Mouse (Mus musculus) lung, postnatal 0 days (tissue): ENCODE measurements at regions not wholly inside any gene's neighbourhood (a gene's known extent, or its start where the extent isn't known, plus 50 kb on each side); places are given as distances from the start of the nearest gene placed in this dataset.

Experiments
- ATAC-seq: fragments of 200-750 bp; cut with Nextera tagmentation; 2 replicates; pipeline ENCODE4 v1.8.0; 2017; ENCODE audit warnings: moderate library complexity
- DNase-seq: peaks from one replicate; pipeline ENCODE4 v3.0.0-alpha.2; 2016; ENCODE audit warnings: low spot score
- H3K27ac ChIP-seq: fragments of 300-500 bp; sonication (generic); 2 replicates; pipeline ENCODE4 v1.5.1; 2014; ENCODE audit warnings: antibody characterized with exemption, mild to moderate bottlenecking, low read length, mixed read lengths
- H3K27me3 ChIP-seq: fragments of 300-500 bp; sonication (generic); replicated peaks from 2 replicates; pipeline ENCODE4 v1.6.1; 2014; ENCODE audit warnings: low read length, mixed read lengths; ENCODE audit not compliant: insufficient read depth
- H3K36me3 ChIP-seq: fragments of 300-500 bp; sonication (generic); 2 replicates; pipeline ENCODE4 v1.6.1; 2014; ENCODE audit warnings: low read length, mixed read lengths; ENCODE audit not compliant: insufficient read depth
- H3K4me1 ChIP-seq: fragments of 300-500 bp; sonication (generic); 2 replicates; pipeline ENCODE4 v1.6.1; 2014; ENCODE audit warnings: antibody characterized with exemption, low read depth, low read length, mixed read lengths; ENCODE audit not compliant: insufficient read depth
- H3K4me2 ChIP-seq: fragments of 300-500 bp; sonication (generic); replicated peaks from 2 replicates; pipeline ENCODE4 v1.6.1; 2014; ENCODE audit warnings: low read depth, mild to moderate bottlenecking, low read length, moderate library complexity, mixed read lengths
- H3K4me3 ChIP-seq: fragments of 300-500 bp; sonication (generic); 2 replicates; pipeline ENCODE4 v1.5.1; 2014; ENCODE audit warnings: low read depth, low read length
- H3K9ac ChIP-seq: fragments of 300-500 bp; sonication (generic); replicated peaks from 2 replicates; pipeline ENCODE4 v1.6.1; 2014; ENCODE audit warnings: low read depth, mild to moderate bottlenecking
- H3K9me3 ChIP-seq: fragments of 300-500 bp; sonication (generic); 2 replicates; pipeline ENCODE4 v1.6.1; 2016; ENCODE audit warnings: low read length, mixed read lengths
- CTCF ChIP-seq: IDR thresholded peaks from 2 replicates; pipeline ENCODE4 v1.5.1; 2016; ENCODE audit warnings: antibody characterized with exemption, mild to moderate bottlenecking
- EP300 ChIP-seq: IDR thresholded peaks from 2 replicates; pipeline ENCODE4 v1.6.1; 2016; ENCODE audit warnings: antibody characterized with exemption, mild to moderate bottlenecking, control low read depth
- WGBS: fragments of 180-500 bp; shearing (Covaris S2); extraction: QIAGEN DNeasy Blood & Tissue Kit; methylation state at CpG from one replicate; pipeline ENCODE4 v1.1.7; 2014; 5-methylcytosine and 5-hydroxymethylcytosine counted together

- ATAC-seq = no peak
These were observed 2234.6 kb downstream of the 4930444P10Rik start for GRCm38 (mm10) chr1:13858371-13859018.

GRCm38 (mm10) chr1:13856998-13857397 lies 2236.1 kb downstream of the 4930444P10Rik start:
- Histone ChIP-seq H3K4me3 (no peak overlapping the region), H3K4me1 (no peaks in the 10 kb centered on the region), H3K9ac (no peak overlapping the region), H3K27ac (no peak overlapping the region), H3K4me2 (no peak overlapping the region), H3K36me3 (no peaks in the 10 kb centered on the region), H3K27me3 (no peaks in the 10 kb centered on the region), H3K9me3 (no peaks in the 10 kb centered on the region)
- no peak for ATAC-seq
- WGBS = 72% methylated on average over 2 of the region's 2 CpGs
- no peak for DNase-seq
- TF ChIP-seq CTCF (no peak), EP300 (no peak)

More at GRCm38 (mm10) chr1:13858371-13859018, 2234.6 kb downstream of the 4930444P10Rik start:
- Histone ChIP-seq H3K9ac (no peak overlapping the region), H3K4me1 (no peaks in the 10 kb centered on the region), H3K4me3 (no peak overlapping the region), H3K9me3 (no peaks in the 10 kb centered on the region), H3K4me2 (no peak overlapping the region), H3K27ac (no peak overlapping the region), H3K36me3 (no peaks in the 10 kb centered on the region), H3K27me3 (no peaks in the 10 kb centered on the region)
- 54% methylated on average over 6 of the region's 6 CpGs for WGBS
- TF ChIP-seq EP300 (no peak), CTCF (no peak)
- no peak for DNase-seq

- Histone ChIP-seq H3K4me3 (no peak overlapping the region), H3K4me2 (no peak overlapping the region), H3K4me1 (no peaks in the 10 kb centered on the region), H3K9ac (no peak overlapping the region), H3K27me3 (no peaks in the 10 kb centered on the region), H3K36me3 (no peaks in the 10 kb centered on the region), H3K27ac (no peak overlapping the region), H3K9me3 (no peaks in the 10 kb centered on the region)
- WGBS = 75% methylated on average over 5 of the region's 5 CpGs
- TF ChIP-seq EP300 (no peak), CTCF (no peak)
- DNase-seq (no peak), ATAC-seq (no peak)
These were observed 2242.0 kb downstream of the 4930444P10Rik start for GRCm38 (mm10) chr1:13851144-13851543.

- 78% methylated on average over 4 of the region's 4 CpGs for WGBS
These were observed 2244.1 kb downstream of the 4930444P10Rik start for GRCm38 (mm10) chr1:13849071-13849470.

GRCm38 (mm10) chr1:13846336-13846865 lies 2246.7 kb downstream of the 4930444P10Rik start:
- Histone ChIP-seq H3K4me3 (no peak overlapping the region), H3K36me3 (no peaks in the 10 kb centered on the region), H3K27ac (no peak overlapping the region), H3K9me3 (no peaks in the 10 kb centered on the region), H3K4me2 (no peak overlapping the region), H3K9ac (no peak overlapping the region), H3K4me1 (no peaks in the 10 kb centered on the region), H3K27me3 (no peaks in the 10 kb centered on the region)
- TF ChIP-seq CTCF (no peak), EP300 (no peak)
- ATAC-seq = no peak
- WGBS = 63% methylated on average over 15 of the region's 15 CpGs
- DNase-seq = no peak

More at GRCm38 (mm10) chr1:13849071-13849470, 2244.1 kb downstream of the 4930444P10Rik start:
- DNase-seq = no peak
- no peaks in the 10 kb centered on the region for H3K36me3 ChIP-seq
- H3K27me3 ChIP-seq = no peaks in the 10 kb centered on the region
- no peak overlapping the region for H3K4me2 ChIP-seq
- no peak overlapping the region for H3K9ac ChIP-seq
- ATAC-seq = no peak
- no peak overlapping the region for H3K4me3 ChIP-seq
- no peaks in the 10 kb centered on the region for H3K4me1 ChIP-seq
- no peaks in the 10 kb centered on the region for H3K9me3 ChIP-seq
- no peak overlapping the region for H3K27ac ChIP-seq
- no peak for TF ChIP-seq CTCF

- H3K4me2 ChIP-seq = no peak overlapping the region
- TF ChIP-seq EP300 (no peak), CTCF (no peak)
- no peak overlapping the region for H3K4me3 ChIP-seq
- no peak overlapping the region for H3K27ac ChIP-seq
- no peaks in the 10 kb centered on the region for H3K27me3 ChIP-seq
- 83% methylated on average over 1 of the region's 1 CpGs for WGBS
- no peaks in the 10 kb centered on the region for H3K9me3 ChIP-seq
- DNase-seq (no peak), ATAC-seq (no peak)
- no peak overlapping the region for H3K9ac ChIP-seq
- no peaks in the 10 kb centered on the region for H3K36me3 ChIP-seq
- no peaks in the 10 kb centered on the region for H3K4me1 ChIP-seq
These were observed 2252.9 kb downstream of the 4930444P10Rik start for GRCm38 (mm10) chr1:13840309-13840622.
